Mouse (Mus musculus) stomach, postnatal 0 days (tissue): ENCODE data around the gene Hbq1b. TPM values are rescaled to one million over a fixed set of nuclear protein-coding genes. Genes with fewer than 3 reads are reported as not detected.
"Not testable (repeated sequence)": the region's sequence is repeated elsewhere in the genome, so short reads cannot be mapped to it uniquely, and the experiment has no call there.

Source experiments
- ATAC-seq: fragments of 200-750 bp; cut with Nextera tagmentation; 2 replicates; pipeline ENCODE4 v1.8.0; 2017; ENCODE audit not compliant: low FRiP score, low TSS enrichment
- DNase-seq: peaks from one replicate; pipeline ENCODE4 v3.0.0-alpha.2; 2016; ENCODE audit warnings: low spot score
- H3K27ac ChIP-seq: fragments of 300-500 bp; sonication (generic); replicated peaks from 2 replicates; pipeline ENCODE4 v1.5.1; 2014; ENCODE audit warnings: mild to moderate bottlenecking, control low read depth
- H3K27me3 ChIP-seq: fragments of 300-500 bp; sonication (generic); 2 replicates; pipeline ENCODE4 v1.6.1; 2014; ENCODE audit warnings: low read length; ENCODE audit not compliant: control insufficient read depth, insufficient read depth
- H3K36me3 ChIP-seq: fragments of 300-500 bp; sonication (generic); 2 replicates; pipeline ENCODE4 v1.6.1; 2014; ENCODE audit warnings: low read length, mixed read lengths; ENCODE audit not compliant: control insufficient read depth, insufficient read depth
- H3K4me1 ChIP-seq: fragments of 300-500 bp; sonication (generic); replicated peaks from 2 replicates; pipeline ENCODE4 v1.6.1; 2014; ENCODE audit warnings: antibody characterized with exemption; ENCODE audit not compliant: control insufficient read depth, insufficient read depth
- H3K4me2 ChIP-seq: fragments of 300-500 bp; sonication (generic); replicated peaks from 2 replicates; pipeline ENCODE4 v1.6.1; 2014; ENCODE audit warnings: low read depth, mild to moderate bottlenecking, control low read depth, moderate library complexity
- H3K4me3 ChIP-seq: fragments of 300-500 bp; sonication (generic); 2 replicates; pipeline ENCODE4 v1.5.1; 2014; ENCODE audit warnings: low read depth, low read length, control low read depth
- H3K9ac ChIP-seq: fragments of 300-500 bp; sonication (generic); 2 replicates; pipeline ENCODE4 v1.6.1; 2014; ENCODE audit warnings: mild to moderate bottlenecking, low read length, control low read depth, mixed read lengths
- H3K9me3 ChIP-seq: fragments of 300-500 bp; sonication (generic); 2 replicates; pipeline ENCODE4 v1.6.1; 2016; ENCODE audit warnings: low read length; ENCODE audit not compliant: control insufficient read depth
- CTCF ChIP-seq: IDR thresholded peaks from 2 replicates; pipeline ENCODE4 v1.5.1; 2016; ENCODE audit warnings: antibody characterized with exemption, low read depth, mild to moderate bottlenecking, moderate library complexity
- EP300 ChIP-seq: optimal IDR thresholded peaks from 2 replicates; pipeline ENCODE3; 2016; ENCODE audit warnings: antibody characterized with exemption
- WGBS: fragments of 180-500 bp; shearing (Covaris S2); extraction: QIAGEN DNeasy Blood & Tissue Kit; methylation state at CpG from one replicate; pipeline ENCODE4 v1.1.7; 2014; 5-methylcytosine and 5-hydroxymethylcytosine counted together
- polyA plus RNA-seq: library from polyadenylated mRNA; unstranded; fragments of >200 nt; fragmentation: Nextera tagmentation; extraction: Ambion mirVana; gene quantifications from 2 replicates; pipeline ENCODE4 v1.2.1, GENCODE M21; 2015

The Hbq1b gene
- 0.18 TPM in 1 of 2 replicates, not detected in the other for polyA plus RNA-seq

DNA sequence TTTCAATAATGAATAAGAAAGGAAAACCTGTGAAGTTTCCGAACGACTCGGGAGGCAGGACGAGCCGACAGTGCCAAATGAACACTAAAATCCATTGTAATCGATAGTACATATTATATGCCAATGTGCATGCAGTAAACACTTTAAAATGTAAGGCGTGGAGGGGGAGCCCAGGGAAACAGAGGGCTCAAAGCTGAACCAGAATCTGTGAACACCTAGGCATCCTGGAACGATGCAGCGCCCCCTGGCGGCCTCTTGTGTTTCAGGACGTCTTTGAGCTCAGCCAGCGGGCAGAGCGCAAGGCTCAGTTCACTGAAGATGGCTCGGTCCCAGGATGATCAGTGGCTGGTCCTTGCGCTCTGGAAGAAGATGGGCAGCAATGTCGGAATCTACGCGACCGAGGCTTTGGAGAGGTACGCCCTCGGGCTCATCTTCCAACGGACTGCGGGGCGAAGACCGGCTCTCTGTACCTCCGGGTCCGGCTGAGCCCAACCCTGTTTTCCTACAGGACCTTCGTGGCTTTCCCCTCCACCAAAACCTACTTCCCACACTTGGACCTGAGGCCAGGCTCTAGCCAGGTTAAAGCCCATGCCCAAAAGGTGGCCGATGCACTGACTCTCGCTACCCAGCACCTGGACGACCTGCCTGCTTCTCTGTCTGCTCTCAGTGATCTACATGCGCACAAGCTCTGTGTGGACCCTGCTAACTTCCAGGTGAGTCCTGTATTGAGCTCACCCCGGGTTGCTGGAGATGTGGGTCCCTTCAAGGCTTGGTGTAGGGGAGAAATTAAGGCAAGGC is at the start of gene Hbq1b:
TSS of gene Hbq1b (plus strand) at position 271 of the 798 bp plus-strand sequence.
- WGBS = 24% methylated on average over 29 of the region's 33 CpGs
- not testable (repeated sequence) for H3K9ac ChIP-seq, H3K36me3 ChIP-seq, H3K9me3 ChIP-seq, H3K4me3 ChIP-seq, H3K27me3 ChIP-seq, H3K4me1 ChIP-seq, H3K27ac ChIP-seq
- peak within 1 kb of the TSS; percentile 45 for H3K4me2 ChIP-seq
- peak; percentile 81 for TF ChIP-seq CTCF
- peak; percentile 74; the same call in 1 of the 2 replicates for ATAC-seq
- peak; percentile 59 for DNase-seq

DNA sequence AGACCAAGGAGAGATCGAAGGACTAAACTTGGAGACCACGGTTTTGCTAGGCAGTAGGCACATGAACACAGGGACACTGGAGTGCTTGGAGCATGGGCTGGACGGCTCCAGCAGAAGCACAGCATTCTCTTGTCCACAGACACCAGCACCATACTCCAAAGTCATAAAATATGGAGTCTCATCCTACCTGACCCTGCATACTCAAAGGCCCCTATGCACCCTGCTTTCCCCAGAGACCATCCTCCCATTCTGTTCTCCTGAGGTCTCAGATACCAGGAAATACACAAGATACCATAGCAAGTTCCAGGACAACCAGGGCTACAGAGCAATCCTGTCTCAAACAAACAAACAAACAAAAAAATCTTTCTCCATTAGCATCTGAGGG is 49.4 kb upstream of the Hbq1b start:
- WGBS = 87% methylated on average over 3 of the region's 3 CpGs
- H3K27ac ChIP-seq = 0 out of 2 replicates have a peak overlapping the region, but pooled peaks have one; percentile 14
- H3K27me3 ChIP-seq = no peaks in the 10 kb centered on the region
- peaks cover 10% of the 10 kb centered on the region; the same call in 1 of the 2 replicates for H3K36me3 ChIP-seq
- H3K9ac ChIP-seq = no peak overlapping the region
- no peak for ATAC-seq
- no peaks in the 10 kb centered on the region for H3K9me3 ChIP-seq
- no peak overlapping the region for H3K4me3 ChIP-seq
- peaks cover 4% of the 10 kb centered on the region; the same call in 1 of the 2 replicates for H3K4me1 ChIP-seq
- H3K4me2 ChIP-seq = no peak overlapping the region
- DNase-seq = no peak
- TF ChIP-seq CTCF (no peak), EP300 (no peak)

DNA sequence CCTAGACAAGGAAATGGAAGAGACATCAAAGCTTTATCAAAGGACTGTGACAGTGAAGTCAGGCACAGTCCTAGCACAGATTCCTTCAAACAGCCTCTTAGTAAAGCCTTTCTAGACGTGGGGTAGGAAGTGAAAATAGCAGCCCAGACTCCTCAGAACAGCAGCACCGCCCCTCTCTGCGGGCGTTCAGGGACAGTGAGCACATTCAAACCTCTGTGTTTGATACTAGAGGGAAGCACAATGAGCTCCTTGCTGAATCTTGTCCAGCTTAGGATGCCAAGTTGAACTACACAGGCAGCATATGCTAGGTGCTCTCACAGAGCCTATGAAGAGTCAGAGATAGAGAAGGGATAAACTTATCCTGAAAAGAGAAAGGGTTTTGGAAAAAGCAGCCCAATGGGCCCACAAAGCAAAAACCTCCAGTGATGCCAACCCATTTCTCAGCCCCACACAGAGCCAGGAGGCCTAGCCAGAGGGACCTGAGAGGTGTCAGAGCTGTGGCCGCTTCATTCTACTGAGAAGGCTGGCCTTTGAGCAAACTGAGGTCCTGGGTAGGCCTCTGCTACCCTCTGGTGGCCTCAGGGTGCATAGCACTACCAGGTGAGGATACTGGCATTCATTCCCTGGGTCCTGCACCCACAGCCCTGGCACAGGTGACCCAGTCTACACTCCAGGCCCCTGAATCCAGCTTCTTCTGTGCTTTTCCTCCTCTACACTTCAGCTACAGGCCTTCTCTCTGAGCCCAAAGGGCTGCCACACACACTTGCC is 48.5 kb upstream of the Hbq1b start:
- peak; percentile 56 for ATAC-seq
- Histone ChIP-seq H3K27me3 (no peaks in the 10 kb centered on the region), H3K9ac (no peak overlapping the region), H3K4me3 (no peak overlapping the region), H3K4me2 (no peak overlapping the region), H3K9me3 (no peaks in the 10 kb centered on the region), H3K27ac (no peak overlapping the region), H3K4me1 (peaks cover 4% of the 10 kb centered on the region; the same call in 1 of the 2 replicates), H3K36me3 (peaks cover 10% of the 10 kb centered on the region; the same call in 1 of the 2 replicates)
- DNase-seq = peak; percentile 78
- TF ChIP-seq CTCF (peak; percentile 99), EP300 (no peak)
- 66% methylated on average over 5 of the region's 5 CpGs for WGBS

DNA sequence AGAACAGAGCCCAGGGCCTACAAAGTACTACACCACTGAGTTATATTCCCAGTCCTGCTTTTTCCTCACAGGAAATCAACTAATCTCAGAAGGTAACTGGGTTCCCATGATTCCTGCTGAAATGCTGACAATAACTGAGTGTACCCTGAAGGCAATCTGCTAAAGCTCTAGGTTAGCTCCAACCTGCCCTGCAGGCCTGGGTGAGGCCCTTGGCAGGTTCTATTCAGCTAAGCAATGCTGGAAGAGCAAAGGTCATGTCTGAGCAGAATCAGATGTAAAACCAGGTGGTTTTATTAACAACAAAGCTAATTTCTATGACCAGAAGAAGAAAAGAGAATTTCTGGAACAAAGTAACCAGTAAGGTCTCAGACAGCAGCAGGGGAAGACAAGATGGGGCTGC is 45.4 kb upstream of the Hbq1b start:
- Histone ChIP-seq H3K4me3 (no peak overlapping the region), H3K4me2 (no peak overlapping the region), H3K4me1 (no peaks in the 10 kb centered on the region), H3K9ac (no peak overlapping the region), H3K36me3 (peaks cover 10% of the 10 kb centered on the region; the same call in 1 of the 2 replicates), H3K27ac (no peak overlapping the region), H3K27me3 (no peaks in the 10 kb centered on the region), H3K9me3 (no peaks in the 10 kb centered on the region)
- TF ChIP-seq CTCF = no peak
- TF ChIP-seq EP300 = no peak
- DNase-seq (no peak), ATAC-seq (no peak)

DNA sequence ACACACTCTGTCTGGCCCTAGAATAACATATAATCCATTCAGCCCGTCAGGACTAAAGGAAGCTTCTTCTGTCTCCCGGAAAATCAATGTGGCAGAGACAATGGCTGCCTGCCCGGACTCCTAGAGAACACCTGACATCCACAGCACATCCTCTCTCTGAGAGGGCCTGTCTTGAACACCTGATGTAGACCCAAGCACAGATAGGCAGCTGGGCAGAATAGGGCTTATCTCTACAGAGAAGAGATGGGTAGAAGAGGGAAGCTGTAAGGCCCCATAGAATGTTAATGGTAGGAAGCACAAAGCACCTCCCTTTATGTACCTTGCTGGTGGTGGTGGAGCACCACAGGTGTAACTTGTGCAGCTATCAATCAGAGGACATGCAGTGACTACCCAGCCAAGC is 44.6 kb upstream of the Hbq1b start:
- no peaks in the 10 kb centered on the region for H3K27me3 ChIP-seq

More for the DNA sequence above, 44.6 kb upstream of the Hbq1b start:
- no peak overlapping the region for H3K9ac ChIP-seq
- H3K4me3 ChIP-seq = no peak overlapping the region
- no peak for TF ChIP-seq CTCF
- TF ChIP-seq EP300 = no peak
- no peak overlapping the region for H3K27ac ChIP-seq
- H3K4me2 ChIP-seq = no peak overlapping the region
- H3K36me3 ChIP-seq = peaks cover 10% of the 10 kb centered on the region; the same call in 1 of the 2 replicates
- no peaks in the 10 kb centered on the region for H3K4me1 ChIP-seq
- WGBS = 88% methylated on average over 3 of the region's 3 CpGs
- ATAC-seq (no peak), DNase-seq (no peak)
- no peaks in the 10 kb centered on the region for H3K9me3 ChIP-seq
